Mouse (Mus musculus) liver, postnatal 0 days (tissue): ENCODE results near the gene Gm20532.

Experiments
- CTCF ChIP-seq: sonication (generic); IDR thresholded peaks from 2 replicates; pipeline ENCODE4 v1.5.1; 2016; ENCODE audit warnings: antibody characterized with exemption, low read depth
- EP300 ChIP-seq: IDR thresholded peaks from 2 replicates; pipeline ENCODE4 v1.6.1; 2016; ENCODE audit warnings: antibody characterized with exemption, low read depth, mild to moderate bottlenecking

DNA sequence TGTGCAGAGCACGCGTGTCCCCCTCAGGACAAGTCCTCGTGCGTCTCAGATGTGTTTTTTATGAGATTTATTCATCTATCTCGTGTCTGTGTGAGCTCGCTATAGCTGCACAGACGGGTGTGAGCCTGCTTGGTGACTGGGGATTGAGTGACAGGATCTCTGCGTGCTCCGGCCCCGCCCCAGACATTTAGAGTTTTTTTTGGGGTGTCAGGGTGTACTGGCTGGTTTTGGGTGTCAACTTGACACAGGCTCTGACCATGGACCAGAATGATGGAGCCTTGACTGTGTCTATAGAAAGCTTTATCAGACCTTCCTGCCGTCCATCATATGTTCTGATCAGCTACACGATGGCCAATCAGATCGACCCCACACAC is 76.1 kb downstream of the Gm20532 start:
- no peak for TF ChIP-seq CTCF
- no peak for TF ChIP-seq EP300
